Mouse (Mus musculus) left cerebral cortex, adult 2 months (tissue): ENCODE data around the gene Slc4a1ap. TPM values are rescaled to one million over a fixed set of nuclear protein-coding genes. Genes with fewer than 3 reads are reported as not detected.
"Not testable (repeated sequence)": the region's sequence is repeated elsewhere in the genome, so short reads cannot be mapped to it uniquely, and the experiment has no call there.

Experiments used
- DNase-seq, 2 experiments: peaks; one replicate each; pipeline ENCODE4 v3.0.0; 2021 to 2022; ENCODE audit warnings: low spot score in 2 of 2, mixed read lengths in 1 of 2; ENCODE audit errors: extremely low spot score in 1 of 2
- H3K27ac ChIP-seq: fragments of 200-600 bp; 2 replicates; pipeline ENCODE4 v1.8.1; 2022
- H3K4me3 ChIP-seq: fragments of 200-600 bp; 2 replicates; pipeline ENCODE4 v1.8.1; 2022
- CTCF ChIP-seq: fragments of 200-600 bp; IDR thresholded peaks from 2 replicates; pipeline ENCODE4 v1.8.1; 2022; ENCODE audit warnings: antibody characterized with exemption, mild to moderate bottlenecking, moderate library complexity
- intact Hi-C: fragments of 180-260 bp; cut with DNase I; formaldehyde crosslinking; loops from one replicate; pipeline ENCODE4 v1.15.1; 2025
- total RNA-seq, 2 experiments: library from RNA; stranded (reverse); gene quantifications; 2 replicates each; pipeline ENCODE4 v1.2.3; 2021

The Slc4a1ap gene
- total RNA-seq, 2 experiments from 2014 or later = 49.3 TPM

GRCm38 (mm10) chr5:31573722-31574121 is 46.9 kb downstream of the Slc4a1ap start:
- TF ChIP-seq CTCF = no peak
- intact Hi-C loops = loop anchor here (5.0 to 10.0 kb wide), 2 partner anchors 124 to 311 kb away; partner anchors contain the start of genes Babam2 and Rbks
- no peak overlapping the region for H3K27ac ChIP-seq
- DNase-seq = no peak
- H3K4me3 ChIP-seq = no peak overlapping the region

- no peak for TF ChIP-seq CTCF
- peak overlapping the region; percentile 53; the same call in 1 of the 2 replicates for H3K27ac ChIP-seq
- no peak overlapping the region for H3K4me3 ChIP-seq
- intact Hi-C loops = loop anchor here (1.0 to 10.0 kb wide), 3 partner anchors 15 to 461 kb away; no protein-coding TSS in a partner anchor
- DNase-seq = peak; percentile 70 to 71
Measured at GRCm38 (mm10) chr5:31576539-31576975, 49.8 kb downstream of the Slc4a1ap start.

GRCm38 (mm10) chr5:31581263-31581662 is 54.5 kb downstream of the Slc4a1ap start:
- intact Hi-C loops = no loop called here
- DNase-seq = no peak
- no peak for TF ChIP-seq CTCF
- Histone ChIP-seq H3K4me3 (no peak overlapping the region), H3K27ac (no peak overlapping the region)

GRCm38 (mm10) chr5:31581932-31582331 is 55.1 kb downstream of the Slc4a1ap start:
- no peak overlapping the region for H3K4me3 ChIP-seq
- no peak for TF ChIP-seq CTCF
- no peak overlapping the region for H3K27ac ChIP-seq
- no peak for DNase-seq
- intact Hi-C loops = no loop called here

- TF ChIP-seq CTCF = no peak
- no peak overlapping the region for H3K27ac ChIP-seq
- no peak overlapping the region for H3K4me3 ChIP-seq
- DNase-seq = no peak
- intact Hi-C loops = no loop called here
Measured at GRCm38 (mm10) chr5:31583261-31583660, 56.5 kb downstream of the Slc4a1ap start.

- intact Hi-C loops = no loop called here
- H3K4me3 ChIP-seq = no peak overlapping the region
- DNase-seq = no peak
- H3K27ac ChIP-seq = no peak overlapping the region
- no peak for TF ChIP-seq CTCF
Measured at GRCm38 (mm10) chr5:31585526-31585925, 58.7 kb downstream of the Slc4a1ap start.

- DNase-seq = no peak
- Histone ChIP-seq H3K4me3 (no peak overlapping the region), H3K27ac (no peak overlapping the region)
- intact Hi-C loops = no loop called here
- TF ChIP-seq CTCF = no peak
Measured at GRCm38 (mm10) chr5:31588016-31588415, 61.2 kb downstream of the Slc4a1ap start.

- intact Hi-C loops = not testable (repeated sequence)
Measured at GRCm38 (mm10) chr5:31588672-31589071, 61.9 kb downstream of the Slc4a1ap start.

GRCm38 (mm10) chr5:31589711-31590319 is 63.0 kb downstream of the Slc4a1ap start:
- H3K4me3 ChIP-seq = no peak overlapping the region
- intact Hi-C loops = loop anchor here (2.0 to 10.0 kb wide), 4 partner anchors 161 to 605 kb away; no protein-coding TSS in a partner anchor
- no peak for TF ChIP-seq CTCF
- peak overlapping the region; percentile 47; the same call in 1 of the 2 replicates for H3K27ac ChIP-seq
- DNase-seq = no peak

More at GRCm38 (mm10) chr5:31588672-31589071, 61.9 kb downstream of the Slc4a1ap start:
- not testable (repeated sequence) for DNase-seq, H3K27ac ChIP-seq, H3K4me3 ChIP-seq
- peak; percentile 16 for TF ChIP-seq CTCF

- DNase-seq = no peak
- intact Hi-C loops = loop anchor here (1.0 to 10.0 kb wide), 5 partner anchors 15 to 604 kb away; no protein-coding TSS in a partner anchor
- no peak for TF ChIP-seq CTCF
- Histone ChIP-seq H3K4me3 (no peak overlapping the region), H3K27ac (no peak overlapping the region)
Measured at GRCm38 (mm10) chr5:31591122-31591521, 64.3 kb downstream of the Slc4a1ap start.

- no peak for DNase-seq
- intact Hi-C loops = loop anchor here (2.0 to 10.0 kb wide), 5 partner anchors 34 to 599 kb away; partner anchors contain the start of genes Babam2, Fosl2 and Rbks
- Histone ChIP-seq H3K4me3 (no peak overlapping the region), H3K27ac (no peak overlapping the region)
- no peak for TF ChIP-seq CTCF
Measured at GRCm38 (mm10) chr5:31595868-31596267, 69.1 kb downstream of the Slc4a1ap start.
